Mouse (Mus musculus) cerebellum, adult 2 months (tissue): ENCODE results near the gene Lipm.

Experiments
- CTCF ChIP-seq: fragments of 200-500 bp; IDR thresholded peaks from 2 replicates; pipeline ENCODE4 v1.5.1; 2011; ENCODE audit warnings: low read depth, mild to moderate bottlenecking, control low read depth, low read length, moderate library complexity, borderline replicate concordance; ENCODE audit not compliant: insufficient read depth
- POLR2A ChIP-seq: fragments of 200-500 bp; IDR thresholded peaks from 2 replicates; pipeline ENCODE4 v1.6.1; 2011; ENCODE audit warnings: low read length, control low read depth, borderline replicate concordance; ENCODE audit not compliant: insufficient read depth

DNA sequence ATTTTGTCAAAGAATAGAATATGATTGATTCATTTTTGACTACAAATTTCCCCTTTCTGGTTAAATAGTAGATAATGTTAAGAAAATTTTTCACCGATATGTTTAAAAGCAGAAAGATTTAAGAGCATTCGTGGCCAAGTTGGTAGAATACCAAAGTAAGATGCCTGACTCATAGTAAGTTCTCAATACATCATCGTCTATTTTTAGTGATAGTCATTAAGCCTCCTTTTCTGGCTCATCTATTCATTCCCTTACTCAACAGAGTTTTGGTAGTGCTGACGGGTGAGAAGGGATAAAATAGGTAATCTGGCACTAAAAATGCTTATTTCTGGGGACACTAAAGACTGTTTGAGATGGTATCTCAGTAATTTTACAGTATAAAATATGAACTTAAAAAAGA, 36.7 kb upstream of the Lipm start:
- TF ChIP-seq CTCF (no peak), POLR2A (no peak)
